Mouse (Mus musculus): ENCODE measurements at regions not wholly inside any gene's neighbourhood (a gene's known extent, or its start where the extent isn't known, plus 50 kb on each side); places are given as distances from the start of the nearest gene placed in this dataset.
"Not testable (repeated sequence)": the region's sequence is repeated elsewhere in the genome, so short reads cannot be mapped to it uniquely, and the experiment has no call there.

DNA sequence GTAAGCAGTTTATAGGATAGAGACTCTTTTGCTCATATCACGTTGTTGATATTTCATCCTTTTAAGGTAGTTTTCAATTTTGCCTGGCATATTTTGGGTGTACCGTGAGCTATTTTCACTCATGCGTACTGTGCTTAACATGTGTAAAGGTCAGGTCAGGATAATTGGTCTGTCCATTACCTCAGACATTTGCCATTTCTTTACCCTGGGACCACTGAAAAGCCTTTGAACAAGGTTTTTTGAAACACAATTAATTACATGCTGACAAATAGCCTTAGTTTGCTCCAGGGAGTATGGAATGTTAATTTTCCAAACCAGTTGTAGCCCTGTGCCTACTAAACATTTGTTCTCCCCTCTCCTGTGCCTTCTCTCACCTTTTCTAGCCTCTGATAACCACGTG, 347.3 kb upstream of the Nrsn1 start:
- H3ac ChIP-seq (ENCODE audit: control insufficient read depth, insufficient read length, low read depth), result no peak overlapping the region
- H3K4me3 ChIP-seq (ENCODE audit: insufficient read depth, poor library complexity, severe bottlenecking), result no peak overlapping the region
- H3K79me2 ChIP-seq (ENCODE audit: control insufficient read depth, insufficient read depth), result no peaks in the 10 kb centered on the region
- H3K79me3 ChIP-seq (ENCODE audit: low read depth), result no peaks in the 10 kb centered on the region
- TF ChIP-seq MYOD1 (IDR thresholded peaks at IDR 0.05; ENCODE audit: control insufficient read depth, insufficient read length, low read depth), result no peak
- TF ChIP-seq USF1 (IDR thresholded peaks at IDR 0.05; ENCODE audit: low read depth), result no peak
- TF ChIP-seq FOSL1 (IDR thresholded peaks at IDR 0.05; ENCODE audit: insufficient read depth, low read length, poor library complexity, severe bottlenecking), result no peak
- H3K36me3 ChIP-seq (ENCODE audit: control insufficient read depth, insufficient read depth), result no peaks in the 10 kb centered on the region
- H3K27me3 ChIP-seq (ENCODE audit: control insufficient read depth, insufficient read depth, insufficient read length), result no peaks in the 10 kb centered on the region

DNA sequence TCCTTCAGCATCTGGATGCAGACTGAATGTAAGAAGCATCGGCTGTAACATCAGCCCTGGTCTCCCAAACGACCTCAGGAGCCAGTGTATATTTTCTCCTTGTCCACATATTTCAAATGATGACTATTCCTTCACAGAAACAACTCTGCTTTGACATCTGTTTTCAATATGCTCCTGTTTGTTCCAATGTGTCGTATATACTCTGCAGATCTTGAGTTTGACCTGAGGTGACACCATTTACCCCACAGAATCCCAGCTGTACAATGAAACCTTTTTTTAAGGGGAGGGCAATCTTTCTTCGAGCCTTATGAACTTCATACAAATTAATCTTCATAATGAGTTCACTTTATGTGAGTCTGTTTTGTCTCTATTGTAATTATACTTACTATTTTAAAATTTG, 341.7 kb upstream of the Nrsn1 start:
- Histone ChIP-seq H3K4me3 (ENCODE audit: insufficient read depth, poor library complexity, severe bottlenecking) (no peak overlapping the region), H3K27me3 (ENCODE audit: control insufficient read depth, insufficient read depth, insufficient read length) (no peaks in the 10 kb centered on the region), H3ac (ENCODE audit: control insufficient read depth, insufficient read length, low read depth) (no peak overlapping the region), H3K79me2 (ENCODE audit: control insufficient read depth, insufficient read depth) (no peaks in the 10 kb centered on the region), H3K36me3 (ENCODE audit: control insufficient read depth, insufficient read depth) (no peaks in the 10 kb centered on the region), H3K79me3 (ENCODE audit: low read depth) (no peaks in the 10 kb centered on the region)
- TF ChIP-seq CEBPB (IDR thresholded peaks at IDR 0.05; ENCODE audit: low read depth), result no peak
- no peak for TF ChIP-seq CTCF (IDR thresholded peaks at IDR 0.05; ENCODE audit: control insufficient read depth, insufficient read depth, insufficient read length)
- TF ChIP-seq MYOG (IDR thresholded peaks at IDR 0.05; ENCODE audit: control insufficient read depth, extremely low read depth, insufficient read length), result no peak
- no peak for TF ChIP-seq FOSL1 (IDR thresholded peaks at IDR 0.05; ENCODE audit: insufficient read depth, low read length, poor library complexity, severe bottlenecking)
- no peak for TF ChIP-seq MAX (IDR thresholded peaks at IDR 0.05)
- no peak for TF ChIP-seq USF1 (IDR thresholded peaks at IDR 0.05; ENCODE audit: low read depth)
- TF ChIP-seq MYOD1 (IDR thresholded peaks at IDR 0.05; ENCODE audit: control insufficient read depth, insufficient read length, low read depth), result no peak

DNA sequence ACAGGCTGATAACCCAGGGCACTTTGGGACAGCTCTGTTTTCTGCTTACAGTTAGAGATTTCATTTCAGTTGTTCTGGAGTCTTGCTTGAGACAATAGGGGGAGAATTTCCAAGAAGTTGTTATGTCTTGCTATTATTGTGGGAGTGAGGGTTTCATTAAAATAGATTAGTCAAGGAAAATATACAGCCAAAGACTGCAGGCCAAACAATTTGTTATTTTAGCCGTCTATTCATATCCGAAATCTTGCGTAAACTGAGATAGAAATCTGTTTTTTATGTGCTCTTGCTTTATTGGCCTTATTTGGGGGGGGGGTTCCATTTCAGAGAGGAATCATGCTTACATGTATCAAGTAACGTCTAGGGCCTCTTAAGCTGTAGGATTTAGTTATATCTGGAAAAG, 339.3 kb upstream of the Nrsn1 start:
- no peak overlapping the region for H3ac ChIP-seq (ENCODE audit: control insufficient read depth, insufficient read length, low read depth)
- H3K27me3 ChIP-seq (ENCODE audit: control insufficient read depth, insufficient read depth, insufficient read length), result no peaks in the 10 kb centered on the region
- TF ChIP-seq MYOG (IDR thresholded peaks at IDR 0.05; ENCODE audit: control insufficient read depth, extremely low read depth, insufficient read length), result no peak
- TF ChIP-seq MAX (IDR thresholded peaks at IDR 0.05), result no peak
- TF ChIP-seq CTCF (IDR thresholded peaks at IDR 0.05; ENCODE audit: control insufficient read depth, insufficient read depth, insufficient read length), result no peak
- no peak for TF ChIP-seq MYOD1 (IDR thresholded peaks at IDR 0.05; ENCODE audit: control insufficient read depth, insufficient read length, low read depth)
- no peak for TF ChIP-seq FOSL1 (IDR thresholded peaks at IDR 0.05; ENCODE audit: insufficient read depth, low read length, poor library complexity, severe bottlenecking)
- TF ChIP-seq USF1 (IDR thresholded peaks at IDR 0.05; ENCODE audit: low read depth), result no peak
- TF ChIP-seq CEBPB (IDR thresholded peaks at IDR 0.05; ENCODE audit: low read depth), result no peak
- H3K36me3 ChIP-seq (ENCODE audit: control insufficient read depth, insufficient read depth), result no peaks in the 10 kb centered on the region
- no peaks in the 10 kb centered on the region for H3K79me3 ChIP-seq (ENCODE audit: low read depth)
- H3K79me2 ChIP-seq (ENCODE audit: control insufficient read depth, insufficient read depth), result no peaks in the 10 kb centered on the region
- H3K4me3 ChIP-seq (ENCODE audit: insufficient read depth, poor library complexity, severe bottlenecking), result no peak overlapping the region

DNA sequence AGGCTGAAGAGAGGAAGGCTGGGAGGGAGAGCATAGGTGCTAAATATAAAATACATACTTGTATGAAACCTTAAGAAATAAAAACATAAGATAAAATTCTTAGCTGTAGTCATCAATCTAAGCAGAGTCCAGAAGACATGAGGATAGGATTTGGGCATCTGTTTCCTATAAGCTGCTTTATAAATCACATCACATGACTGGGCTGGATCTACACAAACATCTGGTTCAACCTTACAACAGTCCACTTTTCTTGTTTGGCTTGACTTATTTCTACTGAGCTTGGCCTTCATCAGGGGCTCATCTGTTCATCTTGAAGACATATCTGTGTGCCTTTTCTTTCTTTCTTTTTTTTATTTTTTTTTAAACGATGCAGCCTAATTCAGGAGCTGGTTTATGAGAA, 338.9 kb upstream of the Nrsn1 start:
- H3K79me2 ChIP-seq (ENCODE audit: control insufficient read depth, insufficient read depth), result no peaks in the 10 kb centered on the region
- no peaks in the 10 kb centered on the region for H3K36me3 ChIP-seq (ENCODE audit: control insufficient read depth, insufficient read depth)
- no peak overlapping the region for H3K4me3 ChIP-seq (ENCODE audit: insufficient read depth, poor library complexity, severe bottlenecking)
- H3K79me3 ChIP-seq (ENCODE audit: low read depth), result no peaks in the 10 kb centered on the region
- no peak overlapping the region for H3ac ChIP-seq (ENCODE audit: control insufficient read depth, insufficient read length, low read depth)
- H3K27me3 ChIP-seq (ENCODE audit: control insufficient read depth, insufficient read depth, insufficient read length), result no peaks in the 10 kb centered on the region
- TF ChIP-seq MAX (IDR thresholded peaks at IDR 0.05) (no peak), CEBPB (IDR thresholded peaks at IDR 0.05; ENCODE audit: low read depth) (no peak), CTCF (IDR thresholded peaks at IDR 0.05; ENCODE audit: control insufficient read depth, insufficient read depth, insufficient read length) (no peak), MYOG (IDR thresholded peaks at IDR 0.05; ENCODE audit: control insufficient read depth, extremely low read depth, insufficient read length) (no peak), FOSL1 (IDR thresholded peaks at IDR 0.05; ENCODE audit: insufficient read depth, low read length, poor library complexity, severe bottlenecking) (no peak), USF1 (IDR thresholded peaks at IDR 0.05; ENCODE audit: low read depth) (peak; percentile 48)

DNA sequence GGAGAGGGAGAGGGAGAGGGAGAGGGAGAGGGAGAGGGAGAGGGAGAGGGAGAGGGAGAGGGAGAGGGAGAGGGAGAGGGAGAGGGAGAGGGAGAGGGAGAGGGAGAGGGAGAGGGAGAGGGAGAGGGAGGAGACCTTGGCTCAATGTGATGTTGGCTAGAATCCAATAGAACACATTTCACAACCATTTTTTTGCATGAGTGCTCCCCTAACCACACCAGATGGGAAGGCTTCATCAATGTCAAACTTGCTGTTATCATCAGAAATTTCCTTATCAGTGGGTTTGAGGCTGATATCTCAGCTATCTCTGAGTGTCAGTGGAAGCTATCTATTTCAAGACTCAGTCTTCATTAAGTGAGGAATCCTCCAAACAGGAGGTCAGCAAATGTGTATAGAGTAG, 331.0 kb upstream of the Nrsn1 start:
- H3K36me3 ChIP-seq (ENCODE audit: control insufficient read depth, insufficient read depth); H3ac ChIP-seq (ENCODE audit: control insufficient read depth, insufficient read length, low read depth); H3K79me2 ChIP-seq (ENCODE audit: control insufficient read depth, insufficient read depth); H3K79me3 ChIP-seq (ENCODE audit: low read depth); H3K27me3 ChIP-seq (ENCODE audit: control insufficient read depth, insufficient read depth, insufficient read length); H3K4me3 ChIP-seq (ENCODE audit: insufficient read depth, poor library complexity, severe bottlenecking): not testable (repeated sequence)

DNA sequence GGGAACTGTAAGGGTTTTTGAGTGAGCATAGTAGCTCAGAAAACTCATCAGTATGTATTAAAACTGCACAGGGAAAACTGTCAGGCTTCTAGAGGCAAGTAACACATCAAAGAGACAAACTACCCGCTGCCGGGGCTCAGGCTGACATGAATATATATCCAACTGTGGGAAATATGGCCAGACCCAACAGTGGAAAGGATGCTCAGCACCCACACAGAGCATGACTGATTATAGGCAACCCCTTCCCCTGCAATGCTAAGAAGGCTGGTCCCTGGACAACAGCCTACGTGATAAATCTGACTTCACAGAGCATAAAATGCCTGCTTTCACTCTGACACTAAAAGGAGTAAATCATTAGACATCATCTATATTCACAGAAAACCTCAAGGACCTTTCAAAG, 324.3 kb upstream of the Nrsn1 start:
- Histone ChIP-seq H3K36me3 (ENCODE audit: control insufficient read depth, insufficient read depth) (no peaks in the 10 kb centered on the region), H3K79me3 (ENCODE audit: low read depth) (no peaks in the 10 kb centered on the region), H3K27me3 (ENCODE audit: control insufficient read depth, insufficient read depth, insufficient read length) (no peaks in the 10 kb centered on the region), H3K4me3 (ENCODE audit: insufficient read depth, poor library complexity, severe bottlenecking) (no peak overlapping the region), H3ac (ENCODE audit: control insufficient read depth, insufficient read length, low read depth) (no peak overlapping the region), H3K79me2 (ENCODE audit: control insufficient read depth, insufficient read depth) (no peaks in the 10 kb centered on the region)
- no peak for TF ChIP-seq CEBPB (IDR thresholded peaks at IDR 0.05; ENCODE audit: low read depth)
- TF ChIP-seq USF1 (IDR thresholded peaks at IDR 0.05; ENCODE audit: low read depth), result no peak
- no peak for TF ChIP-seq FOSL1 (IDR thresholded peaks at IDR 0.05; ENCODE audit: insufficient read depth, low read length, poor library complexity, severe bottlenecking)
- no peak for TF ChIP-seq CTCF (IDR thresholded peaks at IDR 0.05; ENCODE audit: control insufficient read depth, insufficient read depth, insufficient read length)
- no peak for TF ChIP-seq MYOD1 (IDR thresholded peaks at IDR 0.05; ENCODE audit: control insufficient read depth, insufficient read length, low read depth)
- no peak for TF ChIP-seq MAX (IDR thresholded peaks at IDR 0.05)
- TF ChIP-seq MYOG (IDR thresholded peaks at IDR 0.05; ENCODE audit: control insufficient read depth, extremely low read depth, insufficient read length), result no peak
